Comparison of ENCODE assay signal across 21 mouse cellular contexts in the genomic region with DNA sequence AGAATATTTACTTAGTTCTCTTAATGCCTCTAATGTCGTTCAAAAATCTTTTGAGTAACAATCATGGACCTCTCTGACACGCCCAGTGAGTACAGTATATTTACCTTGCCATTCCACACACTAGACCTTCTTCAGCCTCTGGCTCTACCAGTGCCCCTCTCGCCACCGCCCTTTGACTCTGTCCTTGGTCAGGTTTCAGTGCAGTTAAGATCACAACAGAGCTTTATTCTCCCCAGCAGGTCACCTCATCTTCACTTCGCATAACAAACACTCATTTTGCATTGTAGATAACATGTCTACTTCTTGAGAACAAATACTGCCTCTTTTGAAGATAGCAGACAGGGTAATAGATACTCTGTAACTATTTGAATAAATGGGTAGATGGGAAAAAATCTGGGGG. TPM values are rescaled to one million over a fixed set of nuclear protein-coding genes. Genes with fewer than 3 reads are reported as not detected.
DNase-seq lines count a peak whose midpoint lies in the region; ATAC-seq and TF ChIP-seq lines count a peak whose summit lies in the region.
"Had no signal": no experiment of that assay in that cellular context is flagged by ENCODE, and none has a peak within 500 bp of the region (broad histone marks: within the 10 kb centered on the region; RNA-seq: fewer than 3 reads in every experiment).

No protein-coding gene starts in this region.

- H3K9ac ChIP-seq in lung, postnatal 0 days (replicated peaks; ENCODE audit: low read depth) = no peak overlapping the region
- H3K9ac ChIP-seq in ES-Bruce4 (ENCODE audit: low read depth, poor library complexity, severe bottlenecking) = no peak overlapping the region
- H3K9ac ChIP-seq: embryonic facial prominence, embryonic 12.5 days; forebrain, embryonic 13.5 days; forebrain, embryonic 15.5 days; forebrain, postnatal 0 days had no signal

- no peak for TF ChIP-seq CTCF in lung, postnatal 0 days (IDR thresholded peaks at IDR 0.05)
- TF ChIP-seq CTCF in ES-Bruce4 (IDR thresholded peaks at IDR 0.05; ENCODE audit: low read depth, low read length) = no peak

- TF ChIP-seq EP300 in lung, postnatal 0 days (IDR thresholded peaks at IDR 0.05) = no peak
- TF ChIP-seq EP300 in ES-Bruce4 (IDR thresholded peaks at IDR 0.05; ENCODE audit: insufficient read depth, low read depth, low read length) = peak; percentile 99

- no peak overlapping the region for H3K4me3 ChIP-seq in lung, postnatal 0 days (ENCODE audit: low read depth, low read length)
- H3K4me3 ChIP-seq in ES-Bruce4 (ENCODE audit: low read depth, low read length) = no peak overlapping the region
- H3K4me3 ChIP-seq: embryonic facial prominence, embryonic 10.5 days; embryonic facial prominence, embryonic 12.5 days; forebrain, embryonic 13.5 days; forebrain, embryonic 15.5 days had no signal

- TF ChIP-seq POLR2A in ES-Bruce4 (IDR thresholded peaks at IDR 0.05; ENCODE audit: insufficient read depth, low read length) = no peak

- ATAC-seq in lung, postnatal 0 days = no peak
- ATAC-seq: forebrain, embryonic 13.5 days; forebrain, embryonic 15.5 days; forebrain, postnatal 0 days had no signal

- H3K27ac ChIP-seq in lung, postnatal 0 days (ENCODE audit: low read length) = no peak overlapping the region
- H3K27ac ChIP-seq in ES-Bruce4 (ENCODE audit: insufficient read depth, low read length) = no peak overlapping the region
- H3K27ac ChIP-seq: embryonic facial prominence, embryonic 10.5 days; embryonic facial prominence, embryonic 12.5 days; forebrain, embryonic 13.5 days; forebrain, embryonic 15.5 days had no signal

- H3K27me3 ChIP-seq in lung, postnatal 0 days (replicated peaks; ENCODE audit: insufficient read depth, low read length) = no peaks in the 10 kb centered on the region
- H3K27me3 ChIP-seq in ES-Bruce4 (ENCODE audit: control insufficient read depth, insufficient read depth, low read length, poor library complexity, severe bottlenecking) = no peaks in the 10 kb centered on the region

- peak; percentile 11 for DNase-seq in lung, postnatal 0 days (ENCODE audit: low spot score)
- no peak for DNase-seq in lung, adult 18-20 months
- DNase-seq in ES-CJ7 (ENCODE audit: low read depth, low spot score) (peak; percentile 84), ZHBTc4 (ENCODE audit: low read depth, low spot score) (peak; percentile 77)
- no peak for DNase-seq in layer of hippocampus, postnatal 36 days
- DNase-seq in embryo, embryonic 11 days = no peak
- DNase-seq: adrenal gland, adult 2 months; adrenal gland, postnatal 10 days; adrenal gland, postnatal 25 days; cerebellum, adult 11 months; cerebellum, adult 18-20 months; cerebellum, adult 8-10 months; cerebellum, adult 9-11 months; cerebellum, postnatal 14 days; cerebellum, postnatal 36 days; forebrain, postnatal 0 days had no signal

- H3K9me3 ChIP-seq in lung, postnatal 0 days (ENCODE audit: low read length) = no peaks in the 10 kb centered on the region
- H3K9me3 ChIP-seq in ES-Bruce4 (replicated peaks; ENCODE audit: control insufficient read depth, insufficient read depth, low read length, poor library complexity, severe bottlenecking) = no peaks in the 10 kb centered on the region
- H3K9me3 ChIP-seq: embryonic facial prominence, embryonic 10.5 days; embryonic facial prominence, embryonic 12.5 days; forebrain, embryonic 13.5 days; forebrain, embryonic 15.5 days had no signal

- H3K4me1 ChIP-seq in lung, postnatal 0 days (ENCODE audit: insufficient read depth, low read depth, low read length) = no peaks in the 10 kb centered on the region
- no peaks in the 10 kb centered on the region for H3K4me1 ChIP-seq in ES-Bruce4 (ENCODE audit: control insufficient read depth, insufficient read depth, low read length)
- H3K4me1 ChIP-seq: embryonic facial prominence, embryonic 12.5 days; forebrain, embryonic 13.5 days; forebrain, embryonic 15.5 days had no signal

- 36% methylated on average over 5 of the region's 5 CpGs for whole genome bisulfite sequencing in lung, postnatal 0 days

- H3K36me3 ChIP-seq in lung, postnatal 0 days (ENCODE audit: insufficient read depth, low read length) = no peaks in the 10 kb centered on the region
- no peaks in the 10 kb centered on the region for H3K36me3 ChIP-seq in ES-Bruce4 (ENCODE audit: control insufficient read depth, insufficient read depth, low read length, poor library complexity, severe bottlenecking)
- H3K36me3 ChIP-seq: embryonic facial prominence, embryonic 10.5 days; embryonic facial prominence, embryonic 12.5 days; forebrain, embryonic 15.5 days had no signal

- H3K4me2 ChIP-seq in lung, postnatal 0 days (replicated peaks; ENCODE audit: low read depth, low read length) = no peak overlapping the region
- H3K4me2 ChIP-seq: embryonic facial prominence, embryonic 12.5 days; forebrain, embryonic 13.5 days; forebrain, embryonic 15.5 days had no signal

RNA-seq across cellular contexts. Expression of a gene that starts 3.9 kb away (rescaled TPM):
- polyA plus RNA-seq in lung, postnatal 0 days (2015; fragmentation: Nextera tagmentation; extraction: Ambion mirVana) = 15.5 and 17.7 TPM in 2 replicates
- 203 and 217 TPM in 2 replicates for polyA plus RNA-seq in ES-Bruce4 (2011; ENCODE audit: insufficient read depth, insufficient read length, low read depth, missing spikeins)
- 10 to 100 TPM; 52.6 to 54.0 TPM for total RNA-seq in layer of hippocampus, postnatal 36 days (2021)

Comparison
In these comparisons a context has a peak if more than half of its experiments do, and no peak if none do; other contexts are left out.
1. DNase-seq: peak in lung, postnatal 0 days (single experiment), ES-CJ7 (single experiment) and ZHBTc4 (single experiment); none in lung, adult 18-20 months (0 of 2), layer of hippocampus, postnatal 36 days (0 of 2) and embryo, embryonic 11 days (single experiment).
2. RNA of a gene that starts 3.9 kb away (polyA plus RNA-seq): 203 to 217 TPM in ES-Bruce4; 15.5 to 17.7 TPM in lung, postnatal 0 days; every median in the first group is over 10 times any median in the second.